8 mouse cellular contexts compared by ENCODE assay signal in the genomic region with DNA sequence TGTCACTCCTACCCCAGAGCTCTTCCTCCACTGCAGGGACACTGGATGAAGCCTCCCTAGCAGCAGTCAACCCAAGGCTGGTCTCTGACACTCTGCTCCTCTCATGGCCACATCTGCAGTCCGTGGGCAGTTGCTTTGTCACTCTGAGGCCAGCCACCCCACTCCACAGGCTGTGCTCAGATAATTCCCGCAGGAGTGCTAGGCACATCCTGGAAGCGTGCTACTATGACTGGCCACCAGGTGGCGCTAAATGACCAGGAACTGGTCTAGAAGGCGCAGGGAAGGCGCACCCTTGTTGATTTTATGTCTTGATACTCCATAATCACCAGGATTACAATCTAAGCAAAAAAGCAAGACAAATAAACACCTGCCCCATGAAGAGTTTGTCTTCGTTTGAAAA.
DNase-seq lines count a peak whose midpoint lies in the region; ATAC-seq and TF ChIP-seq lines count a peak whose summit lies in the region.

No protein-coding gene starts in this region.

- H3K9me3 ChIP-seq in limb, embryonic 11.5 days (ENCODE audit: control insufficient read depth, low read length): no peaks in the 10 kb centered on the region
- H3K9me3 ChIP-seq in stomach, postnatal 0 days (ENCODE audit: control insufficient read depth, low read length): no peaks in the 10 kb centered on the region

- H3K27ac ChIP-seq in limb, embryonic 11.5 days (replicated peaks; ENCODE audit: low read depth, low read length): no peak overlapping the region
- no peak overlapping the region for H3K27ac ChIP-seq in stomach, postnatal 0 days (replicated peaks)

- H3K4me1 ChIP-seq in limb, embryonic 11.5 days (ENCODE audit: control insufficient read depth, insufficient read depth, low read length): peaks cover 3% of the 10 kb centered on the region; the same call in 1 of the 2 replicates
- H3K4me1 ChIP-seq in stomach, postnatal 0 days (replicated peaks; ENCODE audit: control insufficient read depth, insufficient read depth): no peaks in the 10 kb centered on the region

- no peak overlapping the region for H3K4me2 ChIP-seq in limb, embryonic 11.5 days (ENCODE audit: low read depth, severe bottlenecking)
- H3K4me2 ChIP-seq in stomach, postnatal 0 days (replicated peaks; ENCODE audit: low read depth): no peak overlapping the region

- WGBS in limb, embryonic 11.5 days: 3% methylated on average over 7 of the region's 7 CpGs
- WGBS in stomach, postnatal 0 days: 0% methylated on average over 7 of the region's 7 CpGs

- H3K9ac ChIP-seq in limb, embryonic 11.5 days (ENCODE audit: low read length): no peak overlapping the region
- no peak overlapping the region for H3K9ac ChIP-seq in stomach, postnatal 0 days (ENCODE audit: low read length)

- peak; percentile 99 for TF ChIP-seq CTCF in stomach, postnatal 0 days (IDR thresholded peaks at IDR 0.05; ENCODE audit: low read depth)

- H3K4me3 ChIP-seq in limb, embryonic 11.5 days (ENCODE audit: low read depth, low read length): no peak overlapping the region
- H3K4me3 ChIP-seq in stomach, postnatal 0 days (ENCODE audit: low read depth, low read length): no peak overlapping the region

- H3K36me3 ChIP-seq in limb, embryonic 11.5 days (ENCODE audit: control insufficient read depth, insufficient read depth, low read length): no peaks in the 10 kb centered on the region
- no peaks in the 10 kb centered on the region for H3K36me3 ChIP-seq in stomach, postnatal 0 days (ENCODE audit: control insufficient read depth, insufficient read depth, low read length)

- no peak for ATAC-seq in limb, embryonic 11.5 days (ENCODE audit: insufficient number of reproducible peaks, low FRiP score, low TSS enrichment, low read depth)
- peak; percentile 58 for ATAC-seq in stomach, postnatal 0 days (ENCODE audit: low FRiP score, low TSS enrichment)

- peak; percentile 85 for DNase-seq in 3T3-L1 (ENCODE audit: low read depth, low spot score)
- peak; percentile 79 for DNase-seq in adrenal gland, adult 2 months
- DNase-seq in embryo, embryonic 10 days (ENCODE audit: low spot score): peak; percentile 87
- DNase-seq in gastrocnemius, postnatal 10 days: peak; percentile 93
- DNase-seq in kidney, adult 8-10 months: peak; percentile 55 to 84
- peak; percentile 91 for DNase-seq in limb, embryonic 11.5 days (ENCODE audit: low spot score)
- peak; percentile 87 for DNase-seq in neural tube, embryonic 10.5 days (ENCODE audit: extremely low spot score, low spot score)
- DNase-seq in stomach, postnatal 0 days (ENCODE audit: low spot score): peak; percentile 84

- H3K27me3 ChIP-seq in limb, embryonic 11.5 days (ENCODE audit: control insufficient read depth, insufficient read depth, low read length): no peaks in the 10 kb centered on the region
- no peaks in the 10 kb centered on the region for H3K27me3 ChIP-seq in stomach, postnatal 0 days (ENCODE audit: control insufficient read depth, insufficient read depth, low read length)

- TF ChIP-seq EP300 in stomach, postnatal 0 days (optimal IDR thresholded peaks at IDR 0.05): no peak
